Mouse (Mus musculus): ENCODE data around the gene Lrrc31. TPM values are rescaled to one million over a fixed set of nuclear protein-coding genes. Genes with fewer than 3 reads are reported as not detected.

Gene Lrrc31
- polyA plus RNA-seq, 1 experiment from 2014 or later: 1.3 TPM

- Histone ChIP-seq H3K4me2 (replicated peaks) (no peak overlapping the region), H3K9me3 (no peaks in the 10 kb centered on the region), H3K9ac (no peak overlapping the region), H3K4me1 (replicated peaks) (no peaks in the 10 kb centered on the region), H3K27me3 (replicated peaks) (no peaks in the 10 kb centered on the region), H3K4me3 (replicated peaks) (no peak overlapping the region), H3K36me3 (no peaks in the 10 kb centered on the region), H3K27ac (no peak overlapping the region)
- WGBS: 78% methylated on average over 9 of the region's 9 CpGs
- ATAC-seq: no peak
Observed at GRCm38 (mm10) chr3:30658486-30658885, 41.2 kb downstream of the Lrrc31 start.

DNA sequence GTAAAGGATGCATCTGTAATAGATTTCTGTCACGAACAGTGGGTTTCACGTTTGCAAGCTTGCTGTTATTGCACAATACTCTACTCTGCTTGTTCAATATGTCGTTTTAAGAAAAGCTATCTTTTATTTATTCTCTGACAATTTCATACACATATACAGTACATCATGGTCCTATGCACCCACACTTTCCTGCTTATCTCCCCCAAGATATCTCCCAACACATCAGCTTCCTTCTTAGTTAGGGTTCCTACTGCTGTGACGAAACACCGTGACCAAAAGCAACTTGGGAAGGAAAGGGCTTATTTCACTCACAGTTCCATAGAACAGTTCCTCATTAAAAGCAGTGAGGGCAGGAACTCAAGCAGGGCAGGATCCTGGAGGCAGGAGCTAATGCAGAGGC lies 43.7 kb downstream of the Lrrc31 start:
- H3K27ac ChIP-seq: no peak overlapping the region
- H3K4me1 ChIP-seq (replicated peaks): no peaks in the 10 kb centered on the region
- no peak overlapping the region for H3K4me2 ChIP-seq (replicated peaks)
- no peaks in the 10 kb centered on the region; the same call in 1 of the 2 replicates for H3K27me3 ChIP-seq (replicated peaks)
- WGBS: 82% methylated on average over 5 of the region's 5 CpGs
- H3K9me3 ChIP-seq: no peaks in the 10 kb centered on the region
- H3K9ac ChIP-seq: no peak overlapping the region
- ATAC-seq: no peak
- H3K36me3 ChIP-seq: no peaks in the 10 kb centered on the region
- no peak overlapping the region for H3K4me3 ChIP-seq (replicated peaks)

DNA sequence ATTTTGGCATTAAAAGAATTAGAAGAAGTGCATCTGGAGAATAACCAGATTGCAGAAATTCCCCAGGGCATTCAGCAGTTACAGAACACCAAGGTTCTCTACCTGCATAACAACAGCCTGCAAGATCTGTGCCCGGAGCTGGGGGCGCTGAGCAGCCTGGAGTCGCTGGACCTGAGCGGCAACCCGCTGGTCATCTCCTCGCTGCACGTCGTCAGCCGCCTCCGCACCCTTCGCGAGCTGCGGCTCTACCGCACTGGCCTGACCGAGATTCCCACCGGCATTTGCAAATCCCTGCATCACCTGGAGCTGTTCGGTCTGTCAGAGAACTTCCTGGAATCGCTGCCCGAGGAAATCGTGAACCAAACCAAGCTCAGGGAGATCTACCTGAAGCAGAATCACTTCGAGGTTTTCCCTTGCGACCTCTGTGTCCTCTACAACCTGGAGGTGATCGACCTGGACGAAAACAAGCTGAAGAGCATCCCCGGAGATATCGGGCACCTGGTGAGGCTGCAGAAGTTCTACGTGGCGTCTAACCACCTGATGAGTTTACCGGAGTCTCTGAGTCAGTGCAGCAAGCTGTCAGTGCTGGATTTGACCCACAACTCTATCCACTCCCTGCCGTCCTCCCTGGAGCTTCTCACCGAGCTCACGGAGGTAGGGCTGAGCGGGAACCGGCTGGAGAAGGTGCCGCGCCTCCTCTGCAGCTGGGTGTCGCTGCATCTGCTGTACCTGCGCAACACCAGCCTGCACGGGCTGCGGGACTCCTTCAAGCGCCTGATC lies 49.4 kb downstream of the Lrrc31 start:
- peak overlapping the region; percentile 32; the same call in 1 of the 2 replicates for H3K9ac ChIP-seq
- peak; percentile 85 for ATAC-seq
- H3K4me1 ChIP-seq (replicated peaks): peaks cover 16% of the 10 kb centered on the region; the same call in 1 of the 2 replicates
- no peaks in the 10 kb centered on the region for H3K36me3 ChIP-seq
- under 1% methylated on average over 41 of the region's 41 CpGs for WGBS
- H3K27me3 ChIP-seq (replicated peaks): peaks cover 8% of the 10 kb centered on the region; the same call in 1 of the 2 replicates
- H3K4me3 ChIP-seq (replicated peaks): peak overlapping the region; percentile 39
- H3K4me2 ChIP-seq (replicated peaks): peak overlapping the region; percentile 84
- H3K9me3 ChIP-seq: no peaks in the 10 kb centered on the region
- H3K27ac ChIP-seq: no peak overlapping the region

DNA sequence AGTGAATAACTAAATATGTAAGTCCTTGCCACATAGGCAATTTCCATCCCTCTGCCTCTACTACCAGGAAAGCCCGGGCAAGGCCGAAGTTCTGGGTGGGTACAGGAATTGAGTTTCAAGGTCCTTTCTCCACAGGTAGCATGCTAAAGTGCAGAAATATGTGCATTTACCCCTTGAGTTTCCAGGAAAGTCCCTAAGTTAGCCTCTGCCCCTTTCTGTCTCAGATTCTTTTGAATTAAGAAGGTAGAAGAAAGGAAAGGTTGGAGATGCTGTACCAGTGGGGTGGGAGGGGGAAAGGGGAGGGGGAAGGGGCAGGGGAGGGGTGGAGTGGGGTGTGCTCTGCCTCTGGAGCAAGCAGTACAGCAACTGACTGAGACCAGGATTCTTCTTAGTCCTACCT lies 51.2 kb downstream of the Lrrc31 start:
- Histone ChIP-seq H3K9me3 (no peaks in the 10 kb centered on the region), H3K4me3 (replicated peaks) (no peak overlapping the region), H3K4me1 (replicated peaks) (peaks cover 16% of the 10 kb centered on the region; the same call in 1 of the 2 replicates), H3K27me3 (replicated peaks) (peaks cover 8% of the 10 kb centered on the region; the same call in 1 of the 2 replicates), H3K9ac (no peak overlapping the region), H3K27ac (no peak overlapping the region), H3K36me3 (no peaks in the 10 kb centered on the region), H3K4me2 (replicated peaks) (no peak overlapping the region)
- 93% methylated on average over 2 of the region's 2 CpGs for WGBS
- no peak for ATAC-seq

- 2% methylated on average over 25 of the region's 25 CpGs for WGBS
- no peaks in the 10 kb centered on the region for H3K9me3 ChIP-seq
- H3K4me2 ChIP-seq (replicated peaks): peak within 1 kb of the TSS; percentile 83
- H3K4me3 ChIP-seq (replicated peaks): peak within 1 kb of the TSS; percentile 35
- ATAC-seq: peak; percentile 89
- H3K27ac ChIP-seq: no peak within 1 kb of the TSS
- H3K4me1 ChIP-seq (replicated peaks): peaks cover 16% of the 10 kb centered on the region; the same call in 1 of the 2 replicates
- peaks cover 8% of the 10 kb centered on the region; the same call in 1 of the 2 replicates for H3K27me3 ChIP-seq (replicated peaks)
- peak within 1 kb of the TSS; percentile 49 for H3K9ac ChIP-seq
- no peaks in the 10 kb centered on the region for H3K36me3 ChIP-seq
Observed at GRCm38 (mm10) chr3:30647440-30648090, 52.1 kb downstream of the Lrrc31 start, which contains the start of gene Lrrc34. Gene Lrrc34, minus strand, starts transcription at chr3:30647869.

- H3K9me3 ChIP-seq: no peaks in the 10 kb centered on the region
- WGBS: 53% methylated on average over 8 of the region's 8 CpGs
- H3K4me2 ChIP-seq (replicated peaks): no peak overlapping the region
- H3K9ac ChIP-seq: no peak overlapping the region
- H3K27me3 ChIP-seq (replicated peaks): peaks cover 8% of the 10 kb centered on the region; the same call in 1 of the 2 replicates
- H3K4me1 ChIP-seq (replicated peaks): peaks cover 16% of the 10 kb centered on the region; the same call in 1 of the 2 replicates
- H3K27ac ChIP-seq: no peak overlapping the region
- no peak for ATAC-seq
- no peak overlapping the region for H3K4me3 ChIP-seq (replicated peaks)
- no peaks in the 10 kb centered on the region for H3K36me3 ChIP-seq
Observed at GRCm38 (mm10) chr3:30646761-30647160, 52.9 kb downstream of the Lrrc31 start.

GRCm38 (mm10) chr3:30644207-30644606 lies 55.4 kb downstream of the Lrrc31 start, which contains the start of gene Lrriq4:
Gene Lrriq4, plus strand, starts transcription at chr3:30644507.
- Histone ChIP-seq H3K9ac (no peak within 1 kb of the TSS), H3K4me1 (replicated peaks) (0 out of 2 replicates have a peak, but pooled peaks cover 10% of the 10 kb centered on the region), H3K36me3 (no peaks in the 10 kb centered on the region), H3K4me2 (replicated peaks) (no peak within 1 kb of the TSS), H3K27me3 (replicated peaks) (peaks cover 8% of the 10 kb centered on the region; the same call in 1 of the 2 replicates), H3K4me3 (replicated peaks) (no peak within 1 kb of the TSS), H3K9me3 (no peaks in the 10 kb centered on the region), H3K27ac (no peak within 1 kb of the TSS)
- WGBS: 72% methylated on average over 2 of the region's 2 CpGs
- no peak for ATAC-seq

DNA sequence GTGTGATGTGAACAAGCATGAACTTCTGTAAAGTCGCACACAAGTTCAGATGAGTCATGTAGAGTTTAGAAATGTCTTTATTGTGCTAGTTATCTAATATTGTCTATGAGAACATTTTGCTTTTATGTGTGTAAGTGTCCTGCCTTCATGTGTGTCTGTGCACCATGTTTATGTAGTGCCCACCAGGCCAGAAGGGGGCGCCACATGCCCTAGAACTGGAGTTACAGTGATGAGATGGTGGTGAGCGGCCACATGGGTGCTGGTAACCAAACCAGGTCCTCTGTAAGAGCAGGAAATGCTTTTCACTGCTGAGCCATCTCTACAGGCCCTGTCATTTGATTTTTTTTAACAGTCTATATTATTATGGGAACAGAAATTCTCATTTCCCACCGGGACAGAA lies 64.0 kb downstream of the Lrrc31 start:
- Histone ChIP-seq H3K4me3 (replicated peaks) (no peak overlapping the region), H3K4me2 (replicated peaks) (no peak overlapping the region), H3K36me3 (no peaks in the 10 kb centered on the region), H3K27me3 (replicated peaks) (no peaks in the 10 kb centered on the region), H3K9me3 (no peaks in the 10 kb centered on the region), H3K9ac (no peak overlapping the region), H3K27ac (no peak overlapping the region), H3K4me1 (replicated peaks) (no peaks in the 10 kb centered on the region)
- ATAC-seq: no peak
- WGBS: 78% methylated on average over 4 of the region's 4 CpGs

DNA sequence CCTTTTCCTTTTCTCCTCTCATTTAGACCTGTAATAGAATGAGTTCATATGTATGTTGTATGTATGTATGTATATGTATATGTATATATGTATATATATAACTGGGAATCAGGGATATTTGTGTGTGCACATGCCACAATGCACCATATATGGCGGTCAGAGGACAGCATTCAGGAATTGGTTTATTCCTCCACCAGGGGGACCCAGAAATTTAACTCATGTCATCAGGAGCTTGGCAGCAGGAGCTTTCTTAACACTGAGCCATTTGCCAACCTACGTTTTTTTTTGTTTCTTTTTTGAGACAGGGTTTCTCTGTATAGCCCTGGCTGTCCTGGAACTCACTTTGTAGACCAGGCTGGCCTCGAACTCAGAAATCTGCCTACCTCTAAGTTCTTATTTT lies 66.0 kb downstream of the Lrrc31 start:
- no peaks in the 10 kb centered on the region for H3K36me3 ChIP-seq
- H3K9me3 ChIP-seq: no peaks in the 10 kb centered on the region
- H3K27me3 ChIP-seq (replicated peaks): no peaks in the 10 kb centered on the region
- H3K27ac ChIP-seq: no peak overlapping the region
- no peak for ATAC-seq
- 62% methylated on average over 3 of the region's 3 CpGs for WGBS
- no peak overlapping the region for H3K9ac ChIP-seq
- H3K4me1 ChIP-seq (replicated peaks): no peaks in the 10 kb centered on the region
- H3K4me2 ChIP-seq (replicated peaks): no peak overlapping the region
- no peak overlapping the region for H3K4me3 ChIP-seq (replicated peaks)

Other genes with a start within 250 kb of the Lrrc31 start
- gene Mecom, start 151.8 kb downstream of the Lrrc31 start, polyA plus RNA-seq (2015; fragmentation: Nextera tagmentation; extraction: Ambion mirVana): 11.6 and 13.1 TPM in 2 replicates
- gene Actrt3, start 99.9 kb downstream of the Lrrc31 start, polyA plus RNA-seq (2015; fragmentation: Nextera tagmentation; extraction: Ambion mirVana): 0.16 and 0.35 TPM in 2 replicates
- gene Mynn, start 97.8 kb downstream of the Lrrc31 start, polyA plus RNA-seq (2015; fragmentation: Nextera tagmentation; extraction: Ambion mirVana): 24.0 and 24.3 TPM in 2 replicates
- gene Lrriq4, start 55.3 kb downstream of the Lrrc31 start, polyA plus RNA-seq (2015; fragmentation: Nextera tagmentation; extraction: Ambion mirVana): not detected in 2 replicates
- 0.40 and 0.48 TPM in 2 replicates for gene Lrrc34, start 52.0 kb downstream of the Lrrc31 start, polyA plus RNA-seq (2015; fragmentation: Nextera tagmentation; extraction: Ambion mirVana)
- gene Samd7, start 46.5 kb upstream of the Lrrc31 start, polyA plus RNA-seq (2015; fragmentation: Nextera tagmentation; extraction: Ambion mirVana): not detected in 2 replicates
- gene Sec62, start 93.0 kb upstream of the Lrrc31 start, polyA plus RNA-seq (2015; fragmentation: Nextera tagmentation; extraction: Ambion mirVana): 68.3 and 83.5 TPM in 2 replicates
- gene Gpr160, start 156.1 kb upstream of the Lrrc31 start, polyA plus RNA-seq (2015; fragmentation: Nextera tagmentation; extraction: Ambion mirVana): 9.3 and 10.2 TPM in 2 replicates